Mouse (Mus musculus): ENCODE data around the gene Pla2g4d.

GRCm38 (mm10) chr2:120276951-120277350, 12.0 kb downstream of the Pla2g4d start:
- TF ChIP-seq MYOG (IDR thresholded peaks at IDR 0.05; ENCODE audit: control insufficient read depth in 1 of 3, insufficient read depth in 1 of 3, insufficient read length in 2 of 3, low read depth in 2 of 3) (no peak), POLR2A (IDR thresholded peaks at IDR 0.05; ENCODE audit: insufficient read length, low read depth) (no peak), USF1 (IDR thresholded peaks at IDR 0.05; ENCODE audit: low read depth) (no peak), POLR2AphosphoS2 (IDR thresholded peaks at IDR 0.05; ENCODE audit: insufficient read length, low read depth) (no peak), MAX (IDR thresholded peaks at IDR 0.05; ENCODE audit: low read depth) (no peak), REST (IDR thresholded peaks at IDR 0.05; ENCODE audit: insufficient read depth, insufficient read length) (no peak)

All from myocyte (in vitro differentiated cells).